Mouse (Mus musculus) liver, adult 2 months (tissue): ENCODE measurements around the gene Ptprq. TPM values are rescaled to one million over a fixed set of nuclear protein-coding genes. Genes with fewer than 3 reads are reported as not detected.

Experiments used
- DNase-seq: peaks from one replicate; pipeline ENCODE4 v3.0.0-alpha.2; 2011; ENCODE audit warnings: low read depth, low spot score; ENCODE audit errors: extremely low read depth
- H3K27ac ChIP-seq: fragments of 200-500 bp; replicated peaks from 2 replicates; pipeline ENCODE4 v1.5.1; 2012; ENCODE audit warnings: low read depth, mild to moderate bottlenecking, control low read depth, inconsistent platforms, low read length; ENCODE audit not compliant: insufficient read depth
- H3K27me3 ChIP-seq: fragments of 200-500 bp; 2 replicates; pipeline ENCODE4 v1.6.1; 2012; ENCODE audit warnings: mild to moderate bottlenecking, moderate library complexity, low read length, inconsistent platforms; ENCODE audit not compliant: control insufficient read depth, insufficient read depth
- H3K36me3 ChIP-seq: fragments of 200-500 bp; 2 replicates; pipeline ENCODE4 v1.6.1; 2012; ENCODE audit warnings: low read length, inconsistent platforms; ENCODE audit not compliant: control insufficient read depth, insufficient read depth
- H3K4me1 ChIP-seq: fragments of 200-500 bp; 2 replicates; pipeline ENCODE4 v1.6.1; 2011; ENCODE audit warnings: low read length; ENCODE audit not compliant: control insufficient read depth, insufficient read depth
- H3K4me3 ChIP-seq: fragments of 200-500 bp; 2 replicates; pipeline ENCODE4 v1.5.1; 2011; ENCODE audit warnings: low read depth, mild to moderate bottlenecking, control low read depth, low read length, moderate library complexity; ENCODE audit not compliant: insufficient read depth
- H3K79me2 ChIP-seq: fragments of 200-500 bp; 2 replicates; pipeline ENCODE4 v1.6.1; 2012; ENCODE audit warnings: inconsistent platforms, mild to moderate bottlenecking, low read length, moderate library complexity; ENCODE audit not compliant: control insufficient read depth, insufficient read depth
- H3K9ac ChIP-seq: fragments of 200-500 bp; 2 replicates; pipeline ENCODE4 v1.6.1; 2012; ENCODE audit warnings: low read depth, mild to moderate bottlenecking, control low read depth, inconsistent platforms, low read length
- CTCF ChIP-seq: fragments of 200-500 bp; IDR thresholded peaks from 2 replicates; pipeline ENCODE4 v1.5.1; 2011; ENCODE audit warnings: low read depth, low read length, control low read depth
- POLR2A ChIP-seq: fragments of 200-500 bp; IDR thresholded peaks from 2 replicates; pipeline ENCODE4 v1.6.1; 2011; ENCODE audit warnings: low read length, control low read depth; ENCODE audit not compliant: insufficient read depth; ENCODE audit errors: extremely low read depth
- WGBS: fragments of 180-500 bp; shearing (Covaris S2); methylation state at CpG from one replicate; pipeline ENCODE4 v1.1.7; 2018; 5-methylcytosine and 5-hydroxymethylcytosine counted together
- polyA plus RNA-seq: library from polyadenylated mRNA; depleted of rRNA; stranded (reverse); fragments of >200 nt; gene quantifications from 2 replicates; pipeline ENCODE4 v1.2.3, GENCODE M21; 2012
- total RNA-seq: library from RNA; depleted of rRNA; stranded (reverse); fragments of >200 nt; gene quantifications from 2 replicates; pipeline ENCODE4 v1.2.3, GENCODE M21; 2014

Ptprq gene
- total and polyA plus RNA-seq, 2 experiments = under 0.01 TPM; not detected in 1

DNA sequence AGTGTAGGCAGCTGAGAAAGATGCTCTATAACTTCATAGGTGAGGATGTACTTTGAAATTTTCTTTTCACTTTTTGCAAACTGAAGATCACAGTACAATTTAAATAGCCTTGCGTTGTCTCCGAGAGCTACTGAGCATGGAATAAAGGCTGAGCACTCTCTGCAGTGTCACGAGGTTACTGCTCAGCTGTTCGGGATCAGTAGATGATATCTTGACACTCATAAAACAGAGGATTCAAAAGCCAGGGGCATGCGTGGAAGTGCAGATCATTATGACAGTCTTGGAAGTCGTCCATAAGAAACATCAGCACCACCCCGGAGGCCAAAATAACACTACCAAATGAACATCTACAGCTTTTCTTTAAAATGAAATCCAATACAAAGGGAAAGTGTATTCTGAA, 203.2 kb downstream of the Ptprq start:
- Histone ChIP-seq H3K36me3 (no peaks in the 10 kb centered on the region), H3K27ac (no peak overlapping the region), H3K27me3 (no peaks in the 10 kb centered on the region), H3K4me1 (no peaks in the 10 kb centered on the region), H3K4me3 (no peak overlapping the region), H3K79me2 (no peaks in the 10 kb centered on the region), H3K9ac (no peak overlapping the region)
- DNase-seq = no peak
- TF ChIP-seq POLR2A (no peak), CTCF (no peak)
- 83% methylated on average over 7 of the region's 7 CpGs for WGBS

DNA sequence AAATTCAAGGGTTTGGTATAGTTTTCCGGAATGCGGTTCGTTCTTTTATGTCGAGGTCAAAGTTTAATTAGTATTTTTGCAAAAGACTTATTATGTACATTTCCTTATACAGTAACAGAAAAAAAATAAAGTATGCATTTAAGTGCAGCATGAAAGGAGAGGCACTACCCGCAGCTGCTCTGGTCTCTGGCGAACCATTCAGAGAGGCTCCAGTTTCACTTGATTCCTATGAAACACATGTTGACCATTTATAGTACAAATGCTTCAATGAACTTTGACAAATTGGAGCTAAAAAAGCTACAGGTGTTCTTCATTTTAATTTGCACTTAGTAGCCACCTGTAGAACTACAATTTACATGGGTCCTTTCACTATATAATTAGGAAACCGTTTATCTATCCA, 205.1 kb downstream of the Ptprq start:
- H3K27ac ChIP-seq = no peak overlapping the region
- H3K79me2 ChIP-seq = no peaks in the 10 kb centered on the region
- DNase-seq = no peak
- no peak for TF ChIP-seq POLR2A
- no peak for TF ChIP-seq CTCF
- H3K9ac ChIP-seq = no peak overlapping the region
- H3K4me3 ChIP-seq = no peak overlapping the region
- H3K4me1 ChIP-seq = no peaks in the 10 kb centered on the region
- no peaks in the 10 kb centered on the region for H3K27me3 ChIP-seq
- 87% methylated on average over 7 of the region's 7 CpGs for WGBS
- H3K36me3 ChIP-seq = no peaks in the 10 kb centered on the region

DNA sequence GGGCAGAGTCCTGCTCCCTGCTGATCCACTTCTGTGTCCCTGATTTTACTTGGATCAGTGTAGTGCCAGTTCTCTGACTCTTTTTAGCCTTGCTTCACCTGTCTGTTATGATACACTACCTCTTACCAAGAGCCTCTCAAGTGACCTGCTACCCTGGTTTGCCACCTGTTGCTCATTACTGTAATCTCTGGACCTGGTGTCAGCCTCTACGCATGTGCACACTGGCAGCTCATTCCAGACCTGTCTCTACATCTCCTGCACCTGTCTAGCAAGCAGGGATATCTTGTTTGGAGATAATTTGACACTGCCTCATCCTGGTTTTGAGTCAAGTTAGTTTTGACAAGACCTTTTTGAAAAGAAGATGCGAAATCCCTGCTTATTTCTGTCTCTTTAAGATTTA, 213.5 kb downstream of the Ptprq start:
- Histone ChIP-seq H3K9ac (no peak overlapping the region), H3K27me3 (no peaks in the 10 kb centered on the region), H3K4me3 (no peak overlapping the region), H3K4me1 (no peaks in the 10 kb centered on the region), H3K36me3 (no peaks in the 10 kb centered on the region), H3K27ac (no peak overlapping the region), H3K79me2 (no peaks in the 10 kb centered on the region)
- no peak for DNase-seq
- 80% methylated on average over 2 of the region's 2 CpGs for WGBS
- TF ChIP-seq POLR2A (no peak), CTCF (no peak)

DNA sequence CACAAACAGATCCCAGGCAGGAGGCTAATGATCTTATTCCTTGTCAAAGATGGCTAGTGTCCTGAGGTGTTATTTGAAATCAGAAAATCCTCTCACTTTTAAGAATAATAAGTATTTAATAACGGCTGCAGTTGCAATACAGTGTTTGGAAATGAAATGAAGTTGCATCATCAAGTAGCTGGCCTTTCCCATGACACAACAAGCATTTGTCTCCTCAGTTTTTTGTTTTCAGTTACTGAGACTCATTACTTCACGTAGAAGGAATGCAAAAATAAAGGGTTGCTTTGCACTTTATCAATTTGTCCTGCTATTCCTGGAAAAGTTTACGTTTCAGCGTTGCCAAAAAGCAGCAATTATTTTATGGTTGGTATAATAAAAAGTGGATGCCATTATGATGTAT, 216.4 kb downstream of the Ptprq start:
- Histone ChIP-seq H3K9ac (no peak overlapping the region), H3K4me1 (no peaks in the 10 kb centered on the region), H3K4me3 (no peak overlapping the region), H3K27me3 (no peaks in the 10 kb centered on the region), H3K79me2 (no peaks in the 10 kb centered on the region), H3K36me3 (no peaks in the 10 kb centered on the region), H3K27ac (no peak overlapping the region)
- DNase-seq = no peak
- TF ChIP-seq CTCF (no peak), POLR2A (no peak)
- WGBS = 66% methylated on average over 4 of the region's 4 CpGs

DNA sequence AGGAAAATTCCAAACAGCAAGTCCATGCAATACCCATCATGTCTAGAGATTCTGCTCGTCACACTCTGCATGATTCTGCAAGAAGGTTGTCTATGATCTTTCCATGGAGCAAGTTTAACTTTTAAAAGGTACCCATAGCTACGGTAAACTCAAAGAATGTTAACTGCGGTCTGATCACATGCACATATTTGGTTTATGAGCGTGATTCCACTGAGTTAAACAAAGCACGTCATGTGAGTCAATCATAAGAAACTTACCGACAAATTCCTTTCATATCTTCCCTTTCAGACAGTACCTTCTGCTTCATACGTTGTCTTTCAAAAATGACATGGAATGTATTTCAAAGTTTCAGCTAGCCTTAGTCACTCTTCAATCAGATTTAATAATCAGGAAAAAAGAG, 217.7 kb downstream of the Ptprq start:
- TF ChIP-seq POLR2A (no peak), CTCF (no peak)
- Histone ChIP-seq H3K27ac (no peak overlapping the region), H3K79me2 (no peaks in the 10 kb centered on the region), H3K4me1 (no peaks in the 10 kb centered on the region), H3K4me3 (no peak overlapping the region), H3K9ac (no peak overlapping the region), H3K36me3 (no peaks in the 10 kb centered on the region), H3K27me3 (no peaks in the 10 kb centered on the region)
- 90% methylated on average over 7 of the region's 7 CpGs for WGBS
- DNase-seq = no peak

DNA sequence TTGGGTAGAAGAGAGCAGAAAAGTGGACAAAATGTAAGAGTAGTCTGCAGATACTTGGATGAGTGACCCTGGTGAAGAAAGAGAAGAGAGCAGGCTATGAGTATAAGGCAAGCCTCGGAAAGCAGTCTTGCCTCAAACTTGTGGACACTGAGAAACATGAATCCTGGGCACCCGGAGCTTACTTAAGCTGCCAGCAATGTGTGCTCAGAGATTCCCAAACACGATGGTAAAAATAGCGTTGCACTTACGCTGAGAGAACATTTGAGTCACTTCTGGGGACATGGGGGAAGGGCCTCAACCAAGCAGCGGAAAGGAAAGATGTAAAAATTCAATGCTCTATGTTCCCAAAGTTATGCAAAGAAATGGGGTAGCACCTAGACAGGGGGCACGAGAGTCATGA, 220.2 kb downstream of the Ptprq start:
- no peaks in the 10 kb centered on the region for H3K79me2 ChIP-seq

More for the DNA sequence above, 220.2 kb downstream of the Ptprq start:
- H3K27ac ChIP-seq = no peak overlapping the region
- no peaks in the 10 kb centered on the region for H3K27me3 ChIP-seq
- no peaks in the 10 kb centered on the region for H3K4me1 ChIP-seq
- H3K4me3 ChIP-seq = no peak overlapping the region
- no peak for TF ChIP-seq CTCF
- no peak for TF ChIP-seq POLR2A
- H3K9ac ChIP-seq = no peak overlapping the region
- DNase-seq = no peak
- WGBS = 76% methylated on average over 7 of the region's 7 CpGs
- no peaks in the 10 kb centered on the region for H3K36me3 ChIP-seq
